Mouse (Mus musculus) thymus, postnatal 25 days (tissue): ENCODE results near the gene Plcb4.
"Not testable (repeated sequence)": the region's sequence is repeated elsewhere in the genome, so short reads cannot be mapped to it uniquely, and the experiment has no call there.

Source experiments
- DNase-seq: peaks from one replicate; pipeline ENCODE4 v3.0.0; 2022

Plcb4 gene

GRCm38 (mm10) chr2:135675284-135675683, 16.5 kb downstream of the Plcb4 start:
- DNase-seq: no peak

GRCm38 (mm10) chr2:135676978-135677501, 18.2 kb downstream of the Plcb4 start:
- DNase-seq: no peak

- no peak for DNase-seq
These were observed 18.8 kb downstream of the Plcb4 start for GRCm38 (mm10) chr2:135677601-135678000.

GRCm38 (mm10) chr2:135680001-135680400, 21.2 kb downstream of the Plcb4 start:
- no peak for DNase-seq

- DNase-seq: no peak
These were observed 21.8 kb downstream of the Plcb4 start for GRCm38 (mm10) chr2:135680406-135681134.

GRCm38 (mm10) chr2:135683684-135684440, 25.1 kb downstream of the Plcb4 start:
- DNase-seq: no peak

GRCm38 (mm10) chr2:135686692-135687091, 27.9 kb downstream of the Plcb4 start:
- DNase-seq: no peak

- no peak for DNase-seq
These were observed 28.8 kb downstream of the Plcb4 start for GRCm38 (mm10) chr2:135687585-135687984.

- no peak for DNase-seq
These were observed 34.0 kb downstream of the Plcb4 start for GRCm38 (mm10) chr2:135692568-135693488.

- no peak for DNase-seq
These were observed 42.0 kb downstream of the Plcb4 start for GRCm38 (mm10) chr2:135700686-135701413.

- DNase-seq: no peak
These were observed 45.9 kb downstream of the Plcb4 start for GRCm38 (mm10) chr2:135704673-135705072.

- DNase-seq: no peak
These were observed 48.5 kb downstream of the Plcb4 start for GRCm38 (mm10) chr2:135707305-135707704.

- DNase-seq: no peak
These were observed 49.6 kb downstream of the Plcb4 start for GRCm38 (mm10) chr2:135708386-135708785.

- no peak for DNase-seq
These were observed 50.0 kb downstream of the Plcb4 start for GRCm38 (mm10) chr2:135708796-135709195.

- not testable (repeated sequence) for DNase-seq
These were observed 50.9 kb downstream of the Plcb4 start for GRCm38 (mm10) chr2:135709736-135710135.

- no peak for DNase-seq
These were observed 52.5 kb downstream of the Plcb4 start for GRCm38 (mm10) chr2:135711049-135711924.

- DNase-seq: no peak
These were observed 53.1 kb downstream of the Plcb4 start for GRCm38 (mm10) chr2:135711925-135712288.

GRCm38 (mm10) chr2:135712331-135712730, 53.5 kb downstream of the Plcb4 start:
- no peak for DNase-seq

- DNase-seq: no peak
These were observed 54.1 kb downstream of the Plcb4 start for GRCm38 (mm10) chr2:135712921-135713320.

GRCm38 (mm10) chr2:135716180-135716579, 57.4 kb downstream of the Plcb4 start:
- no peak for DNase-seq
